Mouse (Mus musculus) central nervous system, embryonic 11.5 days (tissue): ENCODE measurements around the gene Kif3c. TPM values are rescaled to one million over a fixed set of nuclear protein-coding genes. Genes with fewer than 3 reads are reported as not detected.

Experiments
- polyA plus RNA-seq: library from polyadenylated mRNA; depleted of rRNA; stranded (reverse); fragments of >200 nt; gene quantifications from 2 replicates; pipeline ENCODE4 v1.2.3, GENCODE M21; 2012; rRNA removed

Gene Kif3c
- 31.6 and 33.3 TPM in 2 replicates for polyA plus RNA-seq

GRCm38 (mm10) chr12:3364508-3365448, at the start of gene Kif3c:
Kif3c (plus strand) TSS chr12:3365132.

GRCm38 (mm10) chr12:3426530-3427034, 61.6 kb downstream of the Kif3c start, which contains the start of gene Asxl2:
Asxl2 (plus strand) TSS chr12:3426857.

Other genes starting within 250 kb of the Kif3c start
- 73.0 and 88.2 TPM in 2 replicates for gene Rab10, start 55.2 kb upstream of the Kif3c start, polyA plus RNA-seq
- gene Asxl2, start 61.7 kb downstream of the Kif3c start, polyA plus RNA-seq, result 12.1 and 16.4 TPM in 2 replicates
- gene Dtnb, start 207.2 kb downstream of the Kif3c start, polyA plus RNA-seq, result 41.2 and 43.2 TPM in 2 replicates